In genomic region chr16:91546391-91546835, GRCm38 (mm10) we compare ENCODE assay signal across 8 mouse cellular contexts. TPM values are rescaled to one million over a fixed set of nuclear protein-coding genes. Genes with fewer than 3 reads are reported as not detected.
A peak's percentile ranks its signal among the peaks of the same experiment; 100 is the strongest.
DNase-seq lines count a peak whose midpoint lies in the region; ATAC-seq and TF ChIP-seq lines count a peak whose summit lies in the region.

No protein-coding gene starts in this region.

- peak; percentile 34 for DNase-seq in cerebellum, adult 11-12 months
- DNase-seq in cerebellum, postnatal 4 days (ENCODE audit: low spot score in 2 of 2): no peak
- no peak for DNase-seq in ES-E14 (ENCODE audit: low read depth, low spot score)
- peak; percentile 59 for DNase-seq in kidney, postnatal 0 days (ENCODE audit: low spot score)
- DNase-seq in frontal cortex, postnatal 14 days (ENCODE audit: low spot score in 2 of 2): no peak

- H3K27ac ChIP-seq in ES-E14 (ENCODE audit: insufficient read depth, low read depth, low read length, poor library complexity, severe bottlenecking): no peak overlapping the region
- H3K27ac ChIP-seq in forebrain, embryonic 16.5 days (ENCODE audit: low read length): no peak overlapping the region
- H3K27ac ChIP-seq in kidney, postnatal 0 days: peak overlapping the region; percentile 81
- H3K27ac ChIP-seq in stomach, embryonic 14.5 days (ENCODE audit: low read length): no peak overlapping the region

- H3K9me3 ChIP-seq in ES-E14 (ENCODE audit: control insufficient read depth, insufficient read depth, low read depth, low read length): no peaks in the 10 kb centered on the region
- H3K9me3 ChIP-seq in forebrain, embryonic 16.5 days (ENCODE audit: control insufficient read depth, low read length): no peaks in the 10 kb centered on the region
- no peaks in the 10 kb centered on the region for H3K9me3 ChIP-seq in kidney, postnatal 0 days (replicated peaks; ENCODE audit: low read length)
- H3K9me3 ChIP-seq in megakaryocyte, embryonic 14.5 days: no peaks in the 10 kb centered on the region
- H3K9me3 ChIP-seq in stomach, embryonic 14.5 days (ENCODE audit: control insufficient read depth, low read depth, low read length): no peaks in the 10 kb centered on the region

- no peaks in the 10 kb centered on the region for H3K27me3 ChIP-seq in forebrain, embryonic 16.5 days (replicated peaks; ENCODE audit: control insufficient read depth, insufficient read depth, low read length)
- H3K27me3 ChIP-seq in kidney, postnatal 0 days (ENCODE audit: insufficient read depth, low read length): no peaks in the 10 kb centered on the region
- H3K27me3 ChIP-seq in megakaryocyte, embryonic 14.5 days (replicated peaks): peaks cover 18% of the 10 kb centered on the region
- no peaks in the 10 kb centered on the region for H3K27me3 ChIP-seq in stomach, embryonic 14.5 days (ENCODE audit: control insufficient read depth, insufficient read depth, low read length)

- peak overlapping the region; percentile 78 to 91 for H3K4me3 ChIP-seq in ES-E14 (ENCODE audit: insufficient read depth in 1 of 2, low read depth in 1 of 2, low read length in 2 of 2, poor library complexity in 1 of 2, severe bottlenecking in 1 of 2)
- H3K4me3 ChIP-seq in forebrain, embryonic 16.5 days (replicated peaks; ENCODE audit: low read length): peak overlapping the region; percentile 89
- H3K4me3 ChIP-seq in kidney, postnatal 0 days (replicated peaks; ENCODE audit: low read depth, low read length): peak overlapping the region; percentile 98
- peak overlapping the region; percentile 97 for H3K4me3 ChIP-seq in megakaryocyte, embryonic 14.5 days (replicated peaks)
- peak overlapping the region; percentile 95 for H3K4me3 ChIP-seq in stomach, embryonic 14.5 days (ENCODE audit: low read depth, low read length)

- H3K4me1 ChIP-seq in ES-E14 (ENCODE audit: control insufficient read depth in 2 of 2, insufficient read depth in 2 of 2, low read length in 2 of 2, poor library complexity in 1 of 2): peaks cover 4 to 10% of the 10 kb centered on the region in 2 experiments; a peak in 3 of 4 replicates
- peaks cover 26% of the 10 kb centered on the region for H3K4me1 ChIP-seq in forebrain, embryonic 16.5 days (replicated peaks; ENCODE audit: control insufficient read depth, insufficient read depth, low read length)
- peaks cover 19% of the 10 kb centered on the region for H3K4me1 ChIP-seq in kidney, postnatal 0 days (replicated peaks; ENCODE audit: insufficient read depth, low read length)
- peaks cover 62% of the 10 kb centered on the region for H3K4me1 ChIP-seq in megakaryocyte, embryonic 14.5 days
- peaks cover 17% of the 10 kb centered on the region; the same call in 1 of the 2 replicates for H3K4me1 ChIP-seq in stomach, embryonic 14.5 days (ENCODE audit: control insufficient read depth, insufficient read depth, low read length)

- no peak for TF ChIP-seq CTCF in kidney, postnatal 0 days (IDR thresholded peaks at IDR 0.05; ENCODE audit: low read depth)

- peak overlapping the region; percentile 71 for H3K4me2 ChIP-seq in forebrain, embryonic 16.5 days (ENCODE audit: low read length)
- H3K4me2 ChIP-seq in kidney, postnatal 0 days (ENCODE audit: low read length): peak overlapping the region; percentile 80
- peak overlapping the region; percentile 66 for H3K4me2 ChIP-seq in stomach, embryonic 14.5 days (replicated peaks; ENCODE audit: low read depth, low read length)

- no peaks in the 10 kb centered on the region for H3K36me3 ChIP-seq in ES-E14 (ENCODE audit: control insufficient read depth, insufficient read depth, low read length, poor library complexity, severe bottlenecking)
- no peaks in the 10 kb centered on the region for H3K36me3 ChIP-seq in forebrain, embryonic 16.5 days (ENCODE audit: control insufficient read depth, insufficient read depth)
- H3K36me3 ChIP-seq in kidney, postnatal 0 days (ENCODE audit: insufficient read depth, low read length): no peaks in the 10 kb centered on the region
- H3K36me3 ChIP-seq in megakaryocyte, embryonic 14.5 days (replicated peaks; ENCODE audit: low read length): peaks cover 11% of the 10 kb centered on the region
- H3K36me3 ChIP-seq in stomach, embryonic 14.5 days (ENCODE audit: control insufficient read depth, insufficient read depth, low read length): no peaks in the 10 kb centered on the region

- ATAC-seq in forebrain, embryonic 16.5 days: 0 out of 2 replicates have a peak, but pooled peaks have one; percentile 24
- peak; percentile 63 for ATAC-seq in kidney, postnatal 0 days (replicated peaks; ENCODE audit: low FRiP score, low read depth)
- peak; percentile 29; the same call in 1 of the 2 replicates for ATAC-seq in stomach, embryonic 14.5 days (ENCODE audit: insufficient number of reproducible peaks, insufficient read depth, low FRiP score, low read depth)

- WGBS in forebrain, embryonic 16.5 days: 20% methylated on average over 14 of the region's 14 CpGs
- 14% methylated on average over 14 of the region's 14 CpGs for WGBS in kidney, postnatal 0 days
- 13% methylated on average over 14 of the region's 14 CpGs for WGBS in stomach, embryonic 14.5 days

- in situ Hi-C loops in ES-E14 (cut with MboI; ENCODE audit: low sequenced_read_pairs in 2 of 2, unreplicated experiment in 2 of 2): no loop called here

- no peak overlapping the region; the same call in 1 of the 2 replicates for H3K9ac ChIP-seq in ES-E14 (ENCODE audit: insufficient read depth, low read depth, low read length, poor library complexity, severe bottlenecking)
- peak overlapping the region; percentile 96 for H3K9ac ChIP-seq in forebrain, embryonic 16.5 days (replicated peaks; ENCODE audit: low read depth, low read length)
- peak overlapping the region; percentile 99 for H3K9ac ChIP-seq in kidney, postnatal 0 days (ENCODE audit: low read depth, low read length)
- H3K9ac ChIP-seq in stomach, embryonic 14.5 days (replicated peaks; ENCODE audit: low read depth, low read length): peak overlapping the region; percentile 91; the same call in 1 of the 2 replicates

TF ChIP-seq in ES-E14, 5 proteins besides CTCF, POLR2A, EP300 and RAD21:
- TF ChIP-seq ZNF384 (IDR thresholded peaks at IDR 0.05; ENCODE audit: low read depth, low read length): no peak
- TF ChIP-seq CHD2 (IDR thresholded peaks at IDR 0.05; ENCODE audit: low read depth, low read length): no peak
- TF ChIP-seq HCFC1 (IDR thresholded peaks at IDR 0.05; ENCODE audit: borderline replicate concordance, insufficient read depth, low read length): no peak
- TF ChIP-seq ZC3H11A (IDR thresholded peaks at IDR 0.05; ENCODE audit: borderline replicate concordance, low read depth, low read length): no peak
- TF ChIP-seq MAFK (IDR thresholded peaks at IDR 0.05; ENCODE audit: insufficient read depth, low read depth, low read length): no peak

RNA-seq across cellular contexts. Expression of gene Ifngr2, which starts 0.5 kb away (rescaled TPM):
- total RNA-seq in ES-E14 (2012; rRNA removed): 7.0 and 8.8 TPM in 2 replicates
- 118 and 124 TPM in 2 replicates for polyA plus RNA-seq in forebrain, embryonic 16.5 days (2015; fragmentation: Nextera tagmentation; extraction: Ambion mirVana)
- polyA plus RNA-seq in kidney, postnatal 0 days (2015; fragmentation: Nextera tagmentation; extraction: Ambion mirVana): 42.6 and 51.1 TPM in 2 replicates
- 12.5 and 13.8 TPM in 2 replicates for polyA plus RNA-seq in megakaryocyte, embryonic 14.5 days (2012; ENCODE audit: insufficient read depth, low replicate concordance)
- polyA plus RNA-seq in stomach, embryonic 14.5 days (2014; fragmentation: Nextera tagmentation; extraction: Ambion mirVana): 44.0 and 51.8 TPM in 2 replicates

RNA-seq across cellular contexts. Expression of gene Tmem50b, which starts 51.2 kb away (rescaled TPM):
- total RNA-seq in ES-E14 (2012; rRNA removed): 11.8 and 14.1 TPM in 2 replicates
- polyA plus RNA-seq in forebrain, embryonic 16.5 days (2015; fragmentation: Nextera tagmentation; extraction: Ambion mirVana): 93.8 and 101 TPM in 2 replicates
- polyA plus RNA-seq in kidney, postnatal 0 days (2015; fragmentation: Nextera tagmentation; extraction: Ambion mirVana): 42.3 and 45.0 TPM in 2 replicates
- polyA plus RNA-seq in megakaryocyte, embryonic 14.5 days (2012; ENCODE audit: insufficient read depth, low replicate concordance): 2.6 TPM in 1 of 2 replicates, not detected in the other
- polyA plus RNA-seq in stomach, embryonic 14.5 days (2014; fragmentation: Nextera tagmentation; extraction: Ambion mirVana): 29.7 and 33.3 TPM in 2 replicates

Comparison
In these comparisons a context has a peak if more than half of its experiments do, and no peak if none do; other contexts are left out.
1. DNase-seq: peak in cerebellum, adult 11-12 months (single experiment) and kidney, postnatal 0 days (single experiment); none in cerebellum, postnatal 4 days (0 of 2), ES-E14 (single experiment) and frontal cortex, postnatal 14 days (0 of 2).
2. Peak in every context shown above with its lines, with median percentiles within 50 percentile points of each other: H3K4me3 ChIP-seq, ATAC-seq and H3K4me2 ChIP-seq.